Mouse (Mus musculus) cortical plate, adult 2 months (tissue): ENCODE data around the gene Wdr6. TPM values are rescaled to one million over a fixed set of nuclear protein-coding genes. Genes with fewer than 3 reads are reported as not detected.
A peak's percentile ranks its signal among the peaks of the same experiment; 100 is the strongest.

Experiments
- H3K27ac ChIP-seq: fragments of 200-500 bp; 2 replicates; pipeline ENCODE4 v1.5.1; 2012; ENCODE audit warnings: low read length, control low read depth, inconsistent platforms; ENCODE audit not compliant: insufficient read depth
- H3K4me1 ChIP-seq: fragments of 200-500 bp; 2 replicates; pipeline ENCODE4 v1.6.1; 2011; ENCODE audit warnings: low read length; ENCODE audit not compliant: control insufficient read depth, insufficient read depth
- H3K4me3 ChIP-seq: fragments of 200-500 bp; 2 replicates; pipeline ENCODE4 v1.5.1; 2011; ENCODE audit warnings: mild to moderate bottlenecking, low read length, control low read depth; ENCODE audit not compliant: insufficient read depth
- CTCF ChIP-seq: fragments of 200-500 bp; IDR thresholded peaks from 2 replicates; pipeline ENCODE4 v1.5.1; 2011; ENCODE audit warnings: mild to moderate bottlenecking, control low read depth, low read length; ENCODE audit not compliant: insufficient read depth; ENCODE audit errors: extremely low read depth
- POLR2A ChIP-seq: fragments of 200-500 bp; IDR thresholded peaks from 2 replicates; pipeline ENCODE4 v1.6.1; 2011; ENCODE audit warnings: mild to moderate bottlenecking, low read length, control low read depth; ENCODE audit not compliant: insufficient read depth; ENCODE audit errors: extremely low read depth
- polyA plus RNA-seq: library from polyadenylated mRNA; depleted of rRNA; stranded (reverse); fragments of >200 nt; gene quantifications from 2 replicates; pipeline ENCODE4 v1.2.3, GENCODE M21; 2012

Gene Wdr6
- polyA plus RNA-seq, 1 experiment, result 70.9 TPM

DNA sequence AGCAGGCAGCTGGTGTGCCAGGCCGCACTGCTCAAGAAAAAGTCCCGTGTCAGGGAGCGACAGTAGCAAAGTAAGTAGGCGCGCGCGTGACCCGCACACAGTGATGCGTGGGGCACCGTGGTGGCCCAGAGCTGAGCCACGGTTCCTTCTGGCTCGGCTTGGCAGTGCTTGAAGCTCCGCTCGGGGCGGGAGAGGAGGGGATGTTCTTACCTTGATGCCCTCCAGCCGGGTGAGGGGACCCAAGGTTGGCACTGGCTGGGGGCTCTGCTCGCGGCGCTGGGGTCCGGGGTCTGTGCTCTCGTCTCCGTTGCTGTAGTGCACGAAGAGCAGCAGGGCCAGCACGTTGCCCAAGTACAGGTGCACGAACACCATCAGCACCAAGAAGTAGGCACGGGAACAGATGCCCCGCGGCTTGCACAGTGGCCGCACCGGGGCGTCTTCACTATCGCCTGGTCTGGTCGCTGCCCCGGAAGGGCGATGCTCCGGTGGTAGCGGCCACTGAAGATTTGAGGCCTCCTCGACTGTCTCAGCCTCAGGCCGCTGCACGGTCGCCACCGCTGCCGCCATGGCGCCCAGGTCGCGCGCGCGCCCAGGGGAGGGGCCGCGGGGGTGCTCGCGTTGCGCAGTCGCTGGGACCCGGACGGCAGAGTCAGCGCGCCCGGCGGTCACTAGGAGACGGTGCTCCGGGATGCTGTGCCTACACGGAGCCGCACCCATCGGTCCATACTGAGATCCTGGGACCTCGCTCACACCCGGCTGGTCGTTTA, 18.6 kb upstream of the Wdr6 start, which contains the start of gene P4htm:
Gene P4htm (minus strand): TSS at position 670 of the 767 bp plus-strand sequence.
- TF ChIP-seq CTCF, result no peak
- peak; percentile 53; the same call in 1 of the 2 replicates for TF ChIP-seq POLR2A
- Histone ChIP-seq H3K27ac (peak within 1 kb of the TSS; percentile 85), H3K4me1 (peaks cover 2% of the 10 kb centered on the region; the same call in 1 of the 2 replicates), H3K4me3 (peak within 1 kb of the TSS; percentile 89)

- Histone ChIP-seq H3K4me1 (peaks cover 2% of the 10 kb centered on the region; the same call in 1 of the 2 replicates), H3K4me3 (no peak overlapping the region), H3K27ac (no peak overlapping the region)
- TF ChIP-seq POLR2A, result no peak
- no peak for TF ChIP-seq CTCF
Measured at GRCm38 (mm10) chr9:108594354-108594753, 15.8 kb upstream of the Wdr6 start.

DNA sequence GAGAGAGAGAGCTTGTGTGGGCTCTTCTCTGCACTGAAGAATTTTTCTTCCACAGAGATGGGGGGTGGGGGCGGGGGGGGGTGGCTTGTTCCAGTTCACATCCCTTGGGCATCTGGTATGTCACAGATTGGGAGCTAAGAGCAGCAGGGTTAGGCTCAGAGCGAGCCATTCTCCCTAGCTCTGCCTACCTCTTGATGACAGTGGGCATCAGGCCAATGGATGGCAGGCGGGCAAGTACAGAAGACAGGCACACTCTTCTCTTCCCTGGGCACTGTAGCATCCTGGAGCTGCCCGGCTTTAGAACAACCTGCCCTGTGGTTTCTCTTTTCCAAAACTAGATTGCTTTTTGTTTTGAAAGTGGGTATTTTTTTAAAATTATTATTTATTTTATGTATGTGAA, 12.9 kb upstream of the Wdr6 start:
- Histone ChIP-seq H3K4me3 (no peak overlapping the region), H3K4me1 (peaks cover 15% of the 10 kb centered on the region)
- no peak for TF ChIP-seq CTCF
- TF ChIP-seq POLR2A, result no peak

GRCm38 (mm10) chr9:108589229-108589628, 10.7 kb upstream of the Wdr6 start:
- peaks cover 13% of the 10 kb centered on the region for H3K4me1 ChIP-seq
- no peak overlapping the region for H3K4me3 ChIP-seq
- TF ChIP-seq POLR2A (no peak), CTCF (0 out of 2 replicates have a peak, but pooled peaks have one; percentile 8)
- peak overlapping the region; percentile 63 for H3K27ac ChIP-seq

More for the DNA sequence above, 12.9 kb upstream of the Wdr6 start:
- H3K27ac ChIP-seq, result no peak overlapping the region

GRCm38 (mm10) chr9:108587571-108588180, 9.1 kb upstream of the Wdr6 start:
- peaks cover 13% of the 10 kb centered on the region for H3K4me1 ChIP-seq
- peak; percentile 81 for TF ChIP-seq POLR2A
- TF ChIP-seq CTCF, result no peak
- H3K4me3 ChIP-seq, result no peak overlapping the region
- H3K27ac ChIP-seq, result peak overlapping the region; percentile 39

DNA sequence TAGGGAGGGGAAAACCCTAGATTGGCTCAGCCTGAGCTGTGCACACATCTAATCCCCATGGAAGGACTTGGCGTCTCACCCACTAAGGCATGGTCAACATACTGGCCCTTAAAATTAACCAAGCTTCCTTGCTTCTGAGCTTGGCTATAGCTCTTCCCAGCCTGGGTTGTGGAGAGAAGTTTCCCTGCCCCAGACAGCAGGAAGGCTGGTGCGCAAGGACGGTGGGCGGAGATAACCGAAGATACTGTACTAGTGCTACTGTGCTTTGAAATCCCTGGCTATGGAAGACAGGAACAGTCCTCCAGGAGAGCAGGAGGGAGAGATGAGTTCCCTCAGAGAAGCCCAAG, 778 bp upstream of the Wdr6 start:
- TF ChIP-seq POLR2A, result no peak
- TF ChIP-seq CTCF, result no peak
- peak overlapping the region; percentile 41 for H3K27ac ChIP-seq
- no peaks in the 10 kb centered on the region; the same call in none of the 2 replicates for H3K4me1 ChIP-seq
- no peak overlapping the region; the same call in 1 of the 2 replicates for H3K4me3 ChIP-seq

GRCm38 (mm10) chr9:108577934-108578544, 500 bp downstream of the Wdr6 start:
- Histone ChIP-seq H3K27ac (peak overlapping the region; percentile 74), H3K4me1 (no peaks in the 10 kb centered on the region; the same call in none of the 2 replicates), H3K4me3 (peak overlapping the region; percentile 82)
- TF ChIP-seq CTCF (no peak), POLR2A (no peak)

- no peak overlapping the region for H3K27ac ChIP-seq
Measured at GRCm38 (mm10) chr9:108577025-108577424, 1.5 kb downstream of the Wdr6 start.

GRCm38 (mm10) chr9:108575321-108576297, 2.9 kb downstream of the Wdr6 start:
- TF ChIP-seq CTCF, result no peak
- no peak overlapping the region for H3K4me3 ChIP-seq
- no peak overlapping the region for H3K27ac ChIP-seq
- H3K4me1 ChIP-seq, result no peaks in the 10 kb centered on the region; the same call in none of the 2 replicates

More at GRCm38 (mm10) chr9:108577025-108577424, 1.5 kb downstream of the Wdr6 start:
- TF ChIP-seq CTCF (no peak), POLR2A (no peak)
- H3K4me1 ChIP-seq, result no peaks in the 10 kb centered on the region; the same call in none of the 2 replicates
- H3K4me3 ChIP-seq, result peak overlapping the region; percentile 3; the same call in 1 of the 2 replicates
